Mouse (Mus musculus) heart, embryonic 14.5 days (tissue): ENCODE results near the gene Slc6a12. TPM values are rescaled to one million over a fixed set of nuclear protein-coding genes. Genes with fewer than 3 reads are reported as not detected.

Experiments
- ATAC-seq: fragments of 200-750 bp; cut with Nextera tagmentation; 2 replicates; pipeline ENCODE4 v1.8.0; 2017; ENCODE audit warnings: low read depth, moderate TSS enrichment; ENCODE audit not compliant: insufficient number of reproducible peaks, insufficient read depth, low FRiP score
- H3K27ac ChIP-seq, 2 experiments: fragments of 200-500 bp in 1 of 2; fragments of 300-500 bp in 1 of 2; sonication (generic) in 1 of 2; replicated peaks in 1 of 2; 2 replicates each; pipeline ENCODE4 v1.5.1; 2012 to 2014; ENCODE audit warnings: low read depth in 2 of 2, low read length in 2 of 2, control low read depth in 1 of 2, mild to moderate bottlenecking in 1 of 2, mixed read lengths in 1 of 2; ENCODE audit not compliant: control insufficient read depth in 1 of 2, insufficient read depth in 1 of 2
- H3K27me3 ChIP-seq: fragments of 300-500 bp; sonication (generic); 2 replicates; pipeline ENCODE4 v1.6.1; 2014; ENCODE audit warnings: mild to moderate bottlenecking, low read length, control low read depth; ENCODE audit not compliant: control insufficient read depth, insufficient read depth
- H3K36me3 ChIP-seq: fragments of 300-500 bp; sonication (generic); 2 replicates; pipeline ENCODE4 v1.6.1; 2014; ENCODE audit warnings: mild to moderate bottlenecking, control low read depth, low read length, mixed read lengths; ENCODE audit not compliant: control insufficient read depth, insufficient read depth
- H3K4me1 ChIP-seq, 2 experiments: fragments of 200-500 bp in 1 of 2; fragments of 300-500 bp in 1 of 2; sonication (generic) in 1 of 2; 2 replicates each; pipeline ENCODE4 v1.6.1; 2012 to 2014; ENCODE audit warnings: low read length in 2 of 2, control low read depth in 1 of 2, mixed read lengths in 1 of 2; ENCODE audit not compliant: control insufficient read depth in 2 of 2, insufficient read depth in 2 of 2
- H3K4me2 ChIP-seq: fragments of 300-500 bp; sonication (generic); 2 replicates; pipeline ENCODE4 v1.6.1; 2014; ENCODE audit warnings: mild to moderate bottlenecking, low read length
- H3K4me3 ChIP-seq, 2 experiments: fragments of 200-500 bp in 1 of 2; fragments of 300-500 bp in 1 of 2; sonication (generic) in 1 of 2; 2 replicates each; pipeline ENCODE4 v1.5.1; 2012 to 2014; ENCODE audit warnings: low read length in 2 of 2, mild to moderate bottlenecking in 2 of 2, control low read depth in 1 of 2, low read depth in 1 of 2, moderate library complexity in 1 of 2; ENCODE audit not compliant: control insufficient read depth in 1 of 2, insufficient read depth in 1 of 2
- H3K9ac ChIP-seq: fragments of 300-500 bp; sonication (generic); 2 replicates; pipeline ENCODE4 v1.6.1; 2014; ENCODE audit warnings: mild to moderate bottlenecking, low read length
- H3K9me3 ChIP-seq: fragments of 300-500 bp; sonication (generic); 2 replicates; pipeline ENCODE4 v1.6.1; 2016; ENCODE audit warnings: low read length, control low read depth; ENCODE audit not compliant: control insufficient read depth
- WGBS: fragments of 180-500 bp; shearing (Covaris S2); extraction: QIAGEN DNeasy Blood & Tissue Kit; methylation state at CpG from one replicate; pipeline ENCODE4 v1.1.7; 2014; 5-methylcytosine and 5-hydroxymethylcytosine counted together
- polyA plus RNA-seq: library from polyadenylated mRNA; unstranded; fragments of >200 nt; fragmentation: Nextera tagmentation; extraction: Ambion mirVana; gene quantifications from 2 replicates; pipeline ENCODE4 v1.2.1, GENCODE M21; 2014

Gene Slc6a12
- not detected in 2 replicates for polyA plus RNA-seq

GRCm38 (mm10) chr6:121343026-121343770 lies at the start of gene Slc6a12:
TSS of gene Slc6a12 (plus strand) at chr6:121343076.
- peaks cover 16% of the 10 kb centered on the region; the same call in 1 of the 2 replicates for H3K27me3 ChIP-seq
- no peaks in the 10 kb centered on the region for H3K4me1 ChIP-seq
- H3K36me3 ChIP-seq: no peaks in the 10 kb centered on the region
- no peaks in the 10 kb centered on the region for H3K9me3 ChIP-seq
- no peak for ATAC-seq
- 65% methylated on average over 15 of the region's 15 CpGs for WGBS
- no peak within 1 kb of the TSS for H3K4me2 ChIP-seq
- H3K9ac ChIP-seq: no peak within 1 kb of the TSS
- H3K4me3 ChIP-seq: no peak within 1 kb of the TSS
- H3K27ac ChIP-seq: no peak within 1 kb of the TSS

GRCm38 (mm10) chr6:121299317-121299716 lies 43.6 kb upstream of the Slc6a12 start:
- Histone ChIP-seq H3K27me3 (no peaks in the 10 kb centered on the region; the same call in 1 of the 2 replicates), H3K4me2 (0 out of 2 replicates have a peak overlapping the region, but pooled peaks have one; percentile 63), H3K4me1 (peaks cover 13 to 16% of the 10 kb centered on the region in 2 experiments; a peak in 3 of 4 replicates), H3K9me3 (no peaks in the 10 kb centered on the region), H3K36me3 (no peaks in the 10 kb centered on the region), H3K4me3 (no peak overlapping the region), H3K9ac (no peak overlapping the region), H3K27ac (no peak overlapping the region)
- WGBS: 44% methylated on average over 7 of the region's 7 CpGs
- ATAC-seq: no peak

GRCm38 (mm10) chr6:121299954-121300353 lies 42.9 kb upstream of the Slc6a12 start, which contains the start of gene Slc6a13:
TSS of gene Slc6a13 (plus strand) at chr6:121300227.
- 0% methylated on average over 11 of the region's 11 CpGs for WGBS
- H3K36me3 ChIP-seq: no peaks in the 10 kb centered on the region
- ATAC-seq: peak; percentile 66
- H3K4me1 ChIP-seq: peaks cover 13 to 16% of the 10 kb centered on the region in 2 experiments; a peak in 3 of 4 replicates
- H3K27me3 ChIP-seq: no peaks in the 10 kb centered on the region; the same call in 1 of the 2 replicates
- H3K4me2 ChIP-seq: peak within 1 kb of the TSS; percentile 63
- no peaks in the 10 kb centered on the region for H3K9me3 ChIP-seq
- H3K4me3 ChIP-seq: peak within 1 kb of the TSS; percentile 25 to 28
- peak within 1 kb of the TSS; percentile 48 to 76 for H3K27ac ChIP-seq
- H3K9ac ChIP-seq: peak within 1 kb of the TSS; percentile 59

GRCm38 (mm10) chr6:121300504-121300903 lies 42.4 kb upstream of the Slc6a12 start:
- no peaks in the 10 kb centered on the region for H3K36me3 ChIP-seq
- peak overlapping the region; percentile 25 to 28 for H3K4me3 ChIP-seq
- 38% methylated on average over 9 of the region's 9 CpGs for WGBS
- H3K27me3 ChIP-seq: no peaks in the 10 kb centered on the region; the same call in 1 of the 2 replicates
- no peaks in the 10 kb centered on the region for H3K9me3 ChIP-seq
- peak overlapping the region; percentile 48 to 76 for H3K27ac ChIP-seq
- ATAC-seq: no peak
- H3K4me2 ChIP-seq: peak overlapping the region; percentile 63
- peaks cover 13 to 16% of the 10 kb centered on the region in 2 experiments; a peak in 3 of 4 replicates for H3K4me1 ChIP-seq
- H3K9ac ChIP-seq: peak overlapping the region; percentile 59

GRCm38 (mm10) chr6:121303466-121304220 lies 39.2 kb upstream of the Slc6a12 start:
- Histone ChIP-seq H3K4me3 (no peak overlapping the region), H3K4me2 (no peak overlapping the region), H3K27ac (no peak overlapping the region), H3K9ac (no peak overlapping the region), H3K27me3 (no peaks in the 10 kb centered on the region), H3K4me1 (peaks cover 13% of the 10 kb centered on the region in 2 experiments; a peak in 3 of 4 replicates), H3K36me3 (no peaks in the 10 kb centered on the region), H3K9me3 (no peaks in the 10 kb centered on the region)
- no peak for ATAC-seq
- 68% methylated on average over 10 of the region's 10 CpGs for WGBS

- Histone ChIP-seq H3K27ac (no peak overlapping the region), H3K9me3 (no peaks in the 10 kb centered on the region), H3K4me2 (no peak overlapping the region), H3K4me3 (no peak overlapping the region), H3K4me1 (peaks cover 11 to 13% of the 10 kb centered on the region in 2 experiments; a peak in 3 of 4 replicates), H3K9ac (no peak overlapping the region), H3K36me3 (no peaks in the 10 kb centered on the region), H3K27me3 (no peaks in the 10 kb centered on the region)
- WGBS: 83% methylated on average over 9 of the region's 9 CpGs
- ATAC-seq: no peak
These were observed 38.2 kb upstream of the Slc6a12 start for GRCm38 (mm10) chr6:121304630-121305029.

- no peak overlapping the region for H3K27ac ChIP-seq
These were observed 37.3 kb upstream of the Slc6a12 start for GRCm38 (mm10) chr6:121305571-121305970.

More at GRCm38 (mm10) chr6:121305571-121305970, 37.3 kb upstream of the Slc6a12 start:
- Histone ChIP-seq H3K4me3 (no peak overlapping the region), H3K4me1 (peaks cover 4% of the 10 kb centered on the region in 2 experiments; a peak in 3 of 4 replicates), H3K36me3 (no peaks in the 10 kb centered on the region), H3K9ac (no peak overlapping the region), H3K27me3 (no peaks in the 10 kb centered on the region), H3K4me2 (no peak overlapping the region), H3K9me3 (no peaks in the 10 kb centered on the region)
- WGBS: 91% methylated on average over 3 of the region's 3 CpGs
- ATAC-seq: no peak
